ENCODE assay signal across 8 mouse cellular contexts in the genomic region with DNA sequence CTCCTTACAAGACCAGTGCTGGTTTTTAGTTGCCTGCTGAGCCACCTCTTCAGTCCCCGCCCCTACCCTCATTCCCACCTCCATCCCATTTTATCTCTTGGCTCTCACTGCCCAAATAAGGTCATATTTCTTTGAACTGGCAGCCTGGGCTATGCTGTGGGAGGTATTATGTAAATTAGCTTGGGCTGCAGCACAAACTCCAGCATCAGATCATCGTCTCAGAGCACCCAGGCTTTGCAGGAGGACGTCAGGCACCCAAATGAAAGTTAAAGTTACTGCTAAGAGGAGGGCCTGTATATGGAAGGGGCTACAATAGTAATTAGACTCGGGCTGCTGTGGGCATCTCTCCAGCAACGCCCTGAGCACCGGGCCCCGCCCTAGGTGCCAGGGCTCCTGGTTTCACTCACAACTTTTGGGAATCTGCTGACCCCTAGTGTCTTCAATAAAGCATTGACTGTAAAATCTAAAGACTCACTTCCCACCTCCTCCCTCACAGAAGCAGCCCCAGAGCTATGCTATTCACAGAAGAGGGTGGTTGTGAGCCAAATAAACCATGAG.
DNase-seq lines count a peak whose midpoint lies in the region; ATAC-seq lines count a peak whose summit lies in the region.

No protein-coding gene starts in this region.

- H3K9ac ChIP-seq in hindbrain, embryonic 13.5 days: no peak overlapping the region
- no peak overlapping the region for H3K9ac ChIP-seq in lung, embryonic 15.5 days

- no peak overlapping the region for H3K27ac ChIP-seq in hindbrain, embryonic 13.5 days
- H3K27ac ChIP-seq in lung, embryonic 15.5 days: no peak overlapping the region

- no peaks in the 10 kb centered on the region for H3K36me3 ChIP-seq in hindbrain, embryonic 13.5 days
- H3K36me3 ChIP-seq in lung, embryonic 15.5 days: no peaks in the 10 kb centered on the region

- WGBS in hindbrain, embryonic 13.5 days: 5% methylated on average over 7 of the region's 7 CpGs
- 4% methylated on average over 7 of the region's 7 CpGs for WGBS in lung, embryonic 15.5 days

- DNase-seq in ZHBTc4 (ENCODE audit: low read depth, low spot score): peak; percentile 87
- peak; percentile 80 to 83 for DNase-seq in cerebellum, postnatal 14 days
- DNase-seq in frontal cortex, postnatal 14 days (ENCODE audit: low spot score in 2 of 2): peak; percentile 28 to 36
- peak; percentile 48 to 62 for DNase-seq in layer of hippocampus, postnatal 10 days (ENCODE audit: low spot score in 2 of 2)
- DNase-seq in retina, embryonic 14.5 days (ENCODE audit: low spot score): peak; percentile 81
- DNase-seq in T-cell, adult 2 months (ENCODE audit: low spot score): no peak

- H3K27me3 ChIP-seq in hindbrain, embryonic 13.5 days: no peaks in the 10 kb centered on the region
- H3K27me3 ChIP-seq in lung, embryonic 15.5 days: no peaks in the 10 kb centered on the region

- peak overlapping the region; percentile 28 for H3K4me3 ChIP-seq in hindbrain, embryonic 13.5 days
- H3K4me3 ChIP-seq in lung, embryonic 15.5 days: peak overlapping the region; percentile 37

- ATAC-seq in hindbrain, embryonic 13.5 days (ENCODE audit: low FRiP score): peak; percentile 88
- peak; percentile 77 for ATAC-seq in lung, embryonic 15.5 days (ENCODE audit: borderline replicate concordance, extremely low read depth, low FRiP score, low TSS enrichment)

- H3K9me3 ChIP-seq in hindbrain, embryonic 13.5 days: no peaks in the 10 kb centered on the region
- no peaks in the 10 kb centered on the region for H3K9me3 ChIP-seq in lung, embryonic 15.5 days

- peaks cover 29% of the 10 kb centered on the region for H3K4me1 ChIP-seq in hindbrain, embryonic 13.5 days (replicated peaks)
- peaks cover 5% of the 10 kb centered on the region; the same call in 1 of the 2 replicates for H3K4me1 ChIP-seq in lung, embryonic 15.5 days

- H3K4me2 ChIP-seq in hindbrain, embryonic 13.5 days: peak overlapping the region; percentile 48
- peak overlapping the region; percentile 57 for H3K4me2 ChIP-seq in lung, embryonic 15.5 days
